Mouse (Mus musculus) regulatory T cell (primary cell): Measurements from ENCODE around the gene Ttpal.
"Not testable (repeated sequence)": the region's sequence is repeated elsewhere in the genome, so short reads cannot be mapped to it uniquely, and the experiment has no call there.

Source experiments
- in situ Hi-C: fragments of 300-600 bp; cut with MboI, MseI; formaldehyde crosslinking; loops from one replicate; pipeline ENCODE4 v1.15.1; 2025; ENCODE audit warnings: high pct_unique_total_duplicates

The Ttpal gene

GRCm38 (mm10) chr2:163617874-163618273 is 15.8 kb downstream of the Ttpal start:
- in situ Hi-C loops: no loop called here

GRCm38 (mm10) chr2:163620451-163620850 is 18.3 kb downstream of the Ttpal start:
- in situ Hi-C loops: no loop called here

GRCm38 (mm10) chr2:163621401-163621800 is 19.3 kb downstream of the Ttpal start:
- in situ Hi-C loops: not testable (repeated sequence)

- in situ Hi-C loops: no loop called here
These were observed 29.1 kb downstream of the Ttpal start for GRCm38 (mm10) chr2:163631223-163631622.

- in situ Hi-C loops: no loop called here
These were observed 29.6 kb downstream of the Ttpal start for GRCm38 (mm10) chr2:163631715-163632114.

GRCm38 (mm10) chr2:163634211-163634610 is 32.1 kb downstream of the Ttpal start:
- in situ Hi-C loops: no loop called here

GRCm38 (mm10) chr2:163636057-163636456 is 33.9 kb downstream of the Ttpal start:
- in situ Hi-C loops: no loop called here

- in situ Hi-C loops: no loop called here
These were observed 35.6 kb downstream of the Ttpal start for GRCm38 (mm10) chr2:163637655-163638266.

- in situ Hi-C loops: no loop called here
These were observed 38.4 kb downstream of the Ttpal start for GRCm38 (mm10) chr2:163640493-163640892.

- in situ Hi-C loops: no loop called here
These were observed 39.6 kb downstream of the Ttpal start for GRCm38 (mm10) chr2:163641681-163642080.

- in situ Hi-C loops: no loop called here
These were observed 40.8 kb downstream of the Ttpal start for GRCm38 (mm10) chr2:163642685-163643575.

- in situ Hi-C loops: no loop called here
These were observed 41.5 kb downstream of the Ttpal start for GRCm38 (mm10) chr2:163643576-163643971.

GRCm38 (mm10) chr2:163644047-163644446 is 41.9 kb downstream of the Ttpal start:
- in situ Hi-C loops: no loop called here

- in situ Hi-C loops: no loop called here
These were observed 42.7 kb downstream of the Ttpal start, which contains the start of gene Serinc3 for GRCm38 (mm10) chr2:163644575-163645385. Serinc3 (minus strand) TSS chr2:163645131.

GRCm38 (mm10) chr2:163645700-163646460 is 43.8 kb downstream of the Ttpal start:
- in situ Hi-C loops: no loop called here

- in situ Hi-C loops: no loop called here
These were observed 44.5 kb downstream of the Ttpal start for GRCm38 (mm10) chr2:163646461-163647080.

GRCm38 (mm10) chr2:163655699-163656098 is 53.6 kb downstream of the Ttpal start:
- in situ Hi-C loops: not testable (repeated sequence)

- in situ Hi-C loops: no loop called here
These were observed 55.4 kb downstream of the Ttpal start for GRCm38 (mm10) chr2:163657486-163657885.

GRCm38 (mm10) chr2:163657975-163658886 is 56.1 kb downstream of the Ttpal start, which contains the start of gene Pkig:
Pkig (plus strand) TSS chr2:163658386.
- in situ Hi-C loops: no loop called here

- in situ Hi-C loops: no loop called here
These were observed 56.8 kb downstream of the Ttpal start for GRCm38 (mm10) chr2:163658941-163659340.
